Mouse (Mus musculus) kidney, adult 18-20 months (tissue): ENCODE measurements around the gene Pigp.

ENCODE experiments used
- DNase-seq: peaks from one replicate; pipeline ENCODE4 v3.0.0; 2021

Gene Pigp

GRCm38 (mm10) chr16:94371301-94371931, at the start of gene Pigp:
TSS of gene Pigp (minus strand) at chr16:94371842.
- DNase-seq, result peak; percentile 70

- DNase-seq, result no peak
Observed at GRCm38 (mm10) chr16:94420498-94420897, 48.9 kb upstream of the Pigp start.

GRCm38 (mm10) chr16:94414151-94414550, 42.5 kb upstream of the Pigp start:
- DNase-seq, result no peak

GRCm38 (mm10) chr16:94412760-94413159, 41.1 kb upstream of the Pigp start:
- DNase-seq, result no peak

- DNase-seq, result no peak
Observed at GRCm38 (mm10) chr16:94412198-94412597, 40.6 kb upstream of the Pigp start.

- DNase-seq, result no peak
Observed at GRCm38 (mm10) chr16:94411287-94411686, 39.6 kb upstream of the Pigp start.

GRCm38 (mm10) chr16:94402185-94402584, 30.5 kb upstream of the Pigp start:
- DNase-seq, result no peak

- DNase-seq, result no peak
Observed at GRCm38 (mm10) chr16:94401636-94402035, 30.0 kb upstream of the Pigp start.

- no peak for DNase-seq
Observed at GRCm38 (mm10) chr16:94399141-94399540, 27.5 kb upstream of the Pigp start.

- DNase-seq, result no peak
Observed at GRCm38 (mm10) chr16:94396641-94397040, 25.0 kb upstream of the Pigp start.

GRCm38 (mm10) chr16:94395051-94395450, 23.4 kb upstream of the Pigp start:
- no peak for DNase-seq

GRCm38 (mm10) chr16:94392299-94392698, 20.7 kb upstream of the Pigp start:
- DNase-seq, result no peak

GRCm38 (mm10) chr16:94387690-94388089, 16.0 kb upstream of the Pigp start:
- DNase-seq, result no peak

GRCm38 (mm10) chr16:94383277-94383676, 11.6 kb upstream of the Pigp start:
- no peak for DNase-seq

GRCm38 (mm10) chr16:94379386-94379785, 7.7 kb upstream of the Pigp start:
- no peak for DNase-seq

GRCm38 (mm10) chr16:94370915-94371300, 734 bp downstream of the Pigp start:
- DNase-seq, result peak; percentile 82

GRCm38 (mm10) chr16:94370173-94370914, 1.3 kb downstream of the Pigp start, which contains the start of gene Ttc3:
TSS of gene Ttc3 (plus strand) at chr16:94370618.
- peak; percentile 91 for DNase-seq

GRCm38 (mm10) chr16:94369596-94370172, 2.0 kb downstream of the Pigp start:
- DNase-seq, result no peak

- no peak for DNase-seq
Observed at GRCm38 (mm10) chr16:94365435-94365834, 6.2 kb downstream of the Pigp start.

- no peak for DNase-seq
Observed at GRCm38 (mm10) chr16:94363814-94364213, 7.8 kb downstream of the Pigp start.

GRCm38 (mm10) chr16:94362174-94362873, 9.3 kb downstream of the Pigp start:
- no peak for DNase-seq

- DNase-seq, result no peak
Observed at GRCm38 (mm10) chr16:94360578-94361350, 10.9 kb downstream of the Pigp start.

GRCm38 (mm10) chr16:94358091-94358490, 13.6 kb downstream of the Pigp start:
- DNase-seq, result no peak
